Mouse (Mus musculus) layer of hippocampus, adult 18-20 months (tissue): ENCODE data around the gene Tbc1d9. TPM values are rescaled to one million over a fixed set of nuclear protein-coding genes. Genes with fewer than 3 reads are reported as not detected.

Source experiments
- DNase-seq, 2 experiments: peaks; one replicate each; pipeline ENCODE4 v3.0.0; 2022; ENCODE audit warnings: low spot score in 2 of 2
- long read RNA-seq: library from polyadenylated mRNA; stranded (forward); transcript quantifications from one replicate; pipeline ENCODE4 v2.0.0, GENCODE M21; 2021
- total RNA-seq, 2 experiments: library from RNA; stranded (reverse); gene quantifications; 2 replicates each; pipeline ENCODE4 v1.2.3; 2021

Tbc1d9 gene
- total RNA-seq = 10 to 100 TPM; 61.2 to 65.3 TPM
- long read RNA-seq, full-length matches to known transcripts = 14 of 33 reads
- long read RNA-seq, partial matches to known transcripts = 15 of 33 reads
- long read RNA-seq, other reads (novel, unspliced or antisense) = 4 of 33 reads

GRCm38 (mm10) chr8:83165235-83165930 lies at the start of gene Tbc1d9:
Gene Tbc1d9 (plus strand): TSS chr8:83165352.
- DNase-seq = peak; percentile 45 to 66

GRCm38 (mm10) chr8:83135086-83135485 lies 30.1 kb upstream of the Tbc1d9 start:
- DNase-seq = no peak

DNA sequence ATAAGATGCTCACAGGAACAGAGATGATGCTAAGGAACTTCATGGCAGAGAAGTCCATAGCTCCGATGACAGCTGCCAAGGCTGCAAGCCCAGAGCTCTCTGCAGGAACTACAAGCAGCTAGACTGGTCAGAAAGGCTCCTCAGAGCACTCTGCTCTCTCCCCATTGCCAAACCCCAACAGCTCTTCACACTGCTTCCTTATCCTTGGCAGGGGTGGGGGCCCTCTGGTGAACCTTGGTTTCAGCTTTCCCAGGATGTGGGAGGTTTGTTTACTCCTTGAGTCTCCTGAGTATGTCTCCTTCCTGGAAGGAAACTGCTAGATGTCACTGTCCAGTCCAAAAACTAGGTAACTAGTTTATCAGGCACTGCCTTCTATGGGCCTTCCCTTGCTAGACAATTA lies 25.1 kb upstream of the Tbc1d9 start:
- no peak for DNase-seq

GRCm38 (mm10) chr8:83140701-83141111 lies 24.4 kb upstream of the Tbc1d9 start:
- DNase-seq = no peak

DNA sequence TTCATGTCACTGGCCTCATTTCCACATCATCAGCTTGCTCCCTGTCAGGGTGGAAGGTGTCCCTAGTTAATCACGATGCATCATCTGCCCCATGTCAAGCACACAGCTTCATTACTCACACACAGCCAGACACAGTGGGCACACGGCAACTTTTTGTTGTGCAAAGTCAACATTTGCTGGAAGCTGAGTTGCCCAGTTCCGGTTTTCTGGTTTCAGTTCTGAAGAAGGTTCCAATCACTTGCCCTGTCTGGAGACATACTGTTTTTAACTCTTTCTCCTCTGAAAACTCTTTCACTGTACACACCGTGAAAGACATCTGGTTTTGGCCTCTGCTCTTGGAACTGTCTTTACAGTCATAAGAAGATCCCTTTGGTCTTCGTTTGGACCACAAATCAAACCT lies 23.8 kb upstream of the Tbc1d9 start:
- no peak for DNase-seq

DNA sequence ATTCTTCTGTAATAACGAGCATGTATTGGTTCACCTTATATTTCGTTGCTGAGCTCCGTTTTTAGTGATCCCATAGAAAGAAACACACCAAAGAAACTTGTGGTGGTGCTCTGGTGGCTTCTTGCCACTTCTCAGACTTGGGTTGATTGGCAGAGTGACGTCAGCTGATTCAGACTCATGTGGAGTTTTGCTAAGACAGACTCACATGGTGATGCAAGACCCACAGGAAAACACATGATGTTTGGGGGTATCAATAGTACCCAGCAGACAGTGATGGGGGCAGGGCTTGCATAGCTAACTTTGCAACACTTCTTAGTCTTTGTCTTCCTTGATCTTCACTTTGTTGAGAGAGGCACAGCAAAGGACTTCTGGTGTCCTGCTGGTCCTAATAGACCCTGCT lies 20.6 kb upstream of the Tbc1d9 start:
- DNase-seq = no peak

DNA sequence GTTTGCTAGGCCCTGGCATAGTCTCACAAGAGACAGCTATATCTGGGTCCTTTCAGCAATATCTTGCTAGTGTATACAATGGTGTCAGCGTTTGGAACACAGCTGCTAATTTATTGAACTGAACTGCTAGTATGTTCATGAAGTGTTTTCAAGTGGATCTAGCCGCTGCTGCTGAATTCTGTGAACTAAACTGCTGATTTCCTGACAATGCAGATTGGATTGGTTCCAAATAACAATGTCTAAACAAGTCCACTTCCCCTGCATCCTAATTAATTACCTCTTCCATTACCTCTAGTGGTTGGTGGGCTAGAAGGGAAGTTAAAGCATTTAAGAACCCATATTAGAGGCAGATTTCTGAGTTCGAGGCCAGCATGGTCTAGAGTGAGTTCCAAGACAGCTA lies 19.7 kb upstream of the Tbc1d9 start:
- DNase-seq = no peak

- DNase-seq = no peak
Measured at GRCm38 (mm10) chr8:83149124-83149523, 16.0 kb upstream of the Tbc1d9 start.

GRCm38 (mm10) chr8:83152055-83152454 lies 13.1 kb upstream of the Tbc1d9 start:
- DNase-seq = no peak

DNA sequence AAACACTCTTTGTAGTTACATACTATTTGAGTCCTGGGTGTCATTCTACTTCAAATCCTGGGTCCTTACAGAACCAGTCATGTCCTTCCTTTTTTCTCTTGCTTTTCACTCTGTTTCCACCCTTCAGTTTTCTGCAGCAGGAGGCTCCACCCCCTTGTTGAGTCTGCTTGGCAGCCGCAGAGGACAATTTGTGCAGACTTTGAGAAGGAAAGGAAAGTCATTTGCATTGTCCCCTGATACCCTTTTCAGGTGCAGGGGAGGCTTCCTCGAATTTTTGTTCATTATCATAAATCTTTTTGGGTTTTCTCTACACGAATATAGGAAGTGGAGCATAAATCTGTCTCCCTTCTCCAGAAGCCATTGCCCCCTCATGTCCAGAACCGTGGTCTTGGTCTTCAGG lies 12.7 kb upstream of the Tbc1d9 start:
- no peak for DNase-seq

- DNase-seq = no peak
Measured at GRCm38 (mm10) chr8:83155110-83155509, 10.0 kb upstream of the Tbc1d9 start.

DNA sequence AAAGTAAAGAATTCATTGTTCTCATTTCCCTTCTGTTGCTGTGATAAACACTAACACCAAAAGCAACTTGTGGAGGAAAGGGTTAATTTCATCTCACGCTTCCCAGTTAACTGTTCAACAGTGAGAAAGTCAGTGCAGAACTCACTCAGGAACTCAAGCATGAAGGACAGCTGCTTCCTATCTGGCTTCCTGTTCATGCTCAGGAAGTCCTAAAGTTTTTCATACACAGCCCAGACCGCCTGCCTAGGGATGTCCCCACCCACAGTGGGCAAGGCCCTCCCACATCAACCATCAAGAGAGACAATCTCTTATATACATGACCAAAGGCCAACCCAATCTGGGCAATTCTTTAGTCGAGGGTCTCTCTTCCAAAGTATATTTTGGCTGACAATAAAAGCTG lies 6.2 kb upstream of the Tbc1d9 start:
- no peak for DNase-seq

DNA sequence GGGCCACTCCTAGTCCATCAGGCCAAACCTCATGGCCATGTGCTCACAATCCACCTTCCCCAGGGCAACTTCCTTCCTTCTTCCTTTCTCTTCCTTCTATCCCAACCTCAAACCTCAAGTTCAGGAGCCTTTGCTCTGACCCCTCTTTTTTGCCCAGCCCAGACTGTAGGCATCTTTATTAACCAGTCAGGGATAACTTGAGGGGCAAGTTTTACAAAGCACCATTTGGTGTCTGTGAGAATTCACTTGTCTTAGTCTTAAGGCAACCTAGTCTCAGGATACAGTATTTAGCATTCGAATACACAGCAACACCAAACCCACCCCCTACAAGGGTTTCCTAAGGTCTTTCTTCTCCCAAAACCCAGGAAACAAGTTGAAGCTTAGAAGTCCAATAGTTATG lies 5.5 kb upstream of the Tbc1d9 start:
- no peak for DNase-seq

GRCm38 (mm10) chr8:83160613-83161012 lies 4.5 kb upstream of the Tbc1d9 start:
- DNase-seq = no peak

- peak; percentile 37 to 48 for DNase-seq
Measured at GRCm38 (mm10) chr8:83165931-83166867, 1.0 kb downstream of the Tbc1d9 start, which contains the start of gene Gm10645. Gene Gm10645 (minus strand): TSS chr8:83166170.

- no peak for DNase-seq
Measured at GRCm38 (mm10) chr8:83167932-83168331, 2.8 kb downstream of the Tbc1d9 start.

GRCm38 (mm10) chr8:83169127-83169526 lies 4.0 kb downstream of the Tbc1d9 start:
- no peak for DNase-seq

GRCm38 (mm10) chr8:83169709-83170108 lies 4.6 kb downstream of the Tbc1d9 start:
- DNase-seq = no peak

DNA sequence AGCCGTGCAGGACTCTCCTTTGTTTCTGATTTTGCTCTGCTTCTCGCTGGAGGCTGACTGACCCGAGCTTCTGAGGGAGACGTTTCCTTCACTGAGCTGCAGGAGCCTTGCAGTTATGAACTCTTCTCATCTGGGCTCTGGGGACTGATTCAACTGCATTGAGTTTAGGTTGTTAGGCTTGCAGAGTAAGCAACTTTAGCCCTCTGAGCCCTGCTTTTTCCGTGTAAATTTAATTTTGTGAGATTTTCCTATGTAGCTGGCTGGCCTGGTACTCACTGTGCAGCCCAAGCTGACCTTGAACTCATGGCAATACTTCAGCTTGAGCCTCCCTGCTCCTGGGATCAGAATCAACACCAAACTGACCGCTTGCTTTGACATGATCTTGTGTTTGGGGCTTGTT lies 5.7 kb downstream of the Tbc1d9 start:
- DNase-seq = no peak

- peak; percentile 36 to 59 for DNase-seq
Measured at GRCm38 (mm10) chr8:83175680-83176079, 10.5 kb downstream of the Tbc1d9 start.

GRCm38 (mm10) chr8:83176785-83177184 lies 11.6 kb downstream of the Tbc1d9 start:
- DNase-seq = no peak
